Mouse (Mus musculus): ENCODE results near the gene Huwe1.

The Huwe1 gene

DNA sequence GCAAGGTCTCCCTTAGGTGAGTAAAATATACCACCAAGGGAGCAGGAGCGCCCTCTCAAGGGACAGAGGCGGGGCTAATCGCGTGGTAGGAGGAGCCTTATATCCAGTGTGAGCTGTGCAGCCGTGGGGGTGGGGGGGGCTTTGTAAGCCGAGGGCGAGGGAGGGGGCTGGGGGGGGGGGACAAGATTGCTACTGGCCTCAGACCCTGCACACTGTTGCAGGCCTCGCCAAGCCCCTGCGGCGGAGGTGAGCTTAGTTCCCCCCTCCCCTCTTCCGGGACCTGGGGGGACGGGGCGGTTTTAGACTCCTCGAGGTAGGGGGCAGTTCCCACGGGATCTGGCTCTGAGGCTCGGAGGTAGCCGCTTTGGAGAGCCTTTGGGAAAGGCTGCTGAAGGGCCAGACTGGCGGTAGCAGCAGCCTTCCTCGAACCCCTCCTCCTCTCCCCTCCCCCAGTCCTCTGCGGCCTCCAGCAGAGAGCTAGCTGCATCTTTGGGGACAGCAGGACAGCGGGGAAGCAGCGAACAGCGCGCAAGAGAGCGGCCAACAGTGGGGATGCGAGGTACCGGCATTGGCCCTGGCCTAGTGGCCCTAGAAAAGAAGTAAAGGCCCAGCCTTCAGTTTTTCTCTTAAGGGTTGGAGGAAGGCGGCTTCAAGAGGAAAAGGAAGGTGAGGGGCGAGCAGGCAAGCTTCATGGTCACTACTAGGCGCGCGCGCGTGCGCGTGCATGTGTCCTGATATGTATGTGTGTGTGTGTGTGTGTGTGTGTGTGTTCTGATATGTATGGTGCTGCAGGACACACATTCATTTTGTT is at the start of gene Huwe1:
Gene Huwe1, plus strand, starts transcription at position 107 of the 811 bp plus-strand sequence.
- peak; percentile 33 for DNase-seq (ENCODE audit: low spot score)

DNA sequence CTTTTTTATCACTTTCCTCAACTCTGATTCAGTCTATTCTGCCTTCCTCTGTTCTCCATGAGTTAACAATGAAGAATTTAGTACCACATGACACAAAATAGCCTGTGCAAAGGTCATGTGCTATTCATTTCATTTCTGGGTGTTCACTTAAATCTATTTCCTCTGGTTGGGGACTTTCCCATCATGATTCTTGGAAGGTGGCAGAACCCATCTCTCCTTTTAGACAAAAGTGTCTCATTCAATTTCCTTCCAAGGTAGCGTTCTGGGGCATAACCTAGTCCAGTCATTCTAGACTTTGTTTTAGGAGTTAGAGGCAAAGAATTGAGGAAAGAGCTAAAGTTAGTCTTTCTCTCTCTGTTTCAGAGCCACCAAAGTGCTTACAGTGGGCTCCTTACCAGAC is 20.3 kb upstream of the Huwe1 start:
- no peak for DNase-seq (ENCODE audit: low spot score)

DNA sequence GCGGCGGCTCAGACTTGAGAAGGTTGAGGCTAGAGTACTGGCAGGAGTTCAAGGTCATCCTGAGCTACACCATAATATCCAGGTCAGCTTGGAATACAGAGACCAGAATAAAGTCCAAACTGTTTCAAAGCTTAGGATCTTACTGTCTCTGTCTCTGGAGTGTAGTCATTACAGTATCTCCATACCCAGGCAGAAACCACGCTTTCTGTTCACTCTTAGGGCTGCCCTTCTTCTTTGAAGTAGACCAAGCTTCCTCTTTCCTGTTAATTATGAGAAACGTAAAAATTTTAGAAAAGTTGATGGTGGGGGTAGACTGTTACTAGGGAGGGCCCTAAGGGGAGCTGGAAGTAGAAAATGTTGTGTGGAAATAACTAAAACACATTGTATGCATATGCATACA is 17.7 kb upstream of the Huwe1 start:
- DNase-seq (ENCODE audit: low spot score) = no peak

DNA sequence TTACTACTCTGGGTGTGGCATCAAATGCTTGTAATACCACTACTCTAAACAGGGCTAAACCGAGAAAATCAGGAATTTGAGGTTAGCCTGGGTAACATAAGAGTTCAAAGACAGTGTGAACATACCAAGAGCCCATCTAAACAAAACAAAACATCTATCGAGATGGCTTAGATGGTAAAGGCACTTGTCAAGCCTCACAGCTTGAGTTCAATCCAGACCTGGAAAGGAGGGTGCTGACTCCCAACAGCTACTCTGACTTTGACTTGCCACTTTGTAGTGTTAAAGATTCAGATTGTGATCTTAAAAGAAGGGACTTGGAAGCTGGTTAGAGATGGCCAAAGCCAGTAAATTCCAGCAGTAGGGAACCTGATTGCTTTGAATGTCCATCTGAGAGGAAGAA is 7.8 kb upstream of the Huwe1 start:
- DNase-seq (ENCODE audit: low spot score) = no peak

DNA sequence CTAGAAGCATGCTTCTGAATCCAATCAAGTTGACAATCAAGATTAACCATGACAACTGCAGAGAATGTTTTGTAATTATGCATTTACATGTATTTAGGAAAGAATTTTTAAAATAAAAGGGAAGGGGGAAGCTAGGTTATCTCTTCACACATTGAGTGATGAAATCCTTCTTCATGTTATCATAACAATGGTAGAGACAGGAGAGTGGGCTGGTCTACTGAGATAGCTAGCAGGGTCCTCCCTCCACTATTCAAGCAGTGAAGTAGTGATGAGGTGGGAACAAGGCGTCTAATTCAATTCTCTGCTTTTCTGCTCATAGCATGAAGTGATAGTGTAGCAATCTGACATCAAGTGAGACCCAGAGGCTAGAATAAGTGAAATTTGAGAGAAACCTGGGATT is 2.6 kb upstream of the Huwe1 start:
- DNase-seq (ENCODE audit: low spot score) = no peak

DNA sequence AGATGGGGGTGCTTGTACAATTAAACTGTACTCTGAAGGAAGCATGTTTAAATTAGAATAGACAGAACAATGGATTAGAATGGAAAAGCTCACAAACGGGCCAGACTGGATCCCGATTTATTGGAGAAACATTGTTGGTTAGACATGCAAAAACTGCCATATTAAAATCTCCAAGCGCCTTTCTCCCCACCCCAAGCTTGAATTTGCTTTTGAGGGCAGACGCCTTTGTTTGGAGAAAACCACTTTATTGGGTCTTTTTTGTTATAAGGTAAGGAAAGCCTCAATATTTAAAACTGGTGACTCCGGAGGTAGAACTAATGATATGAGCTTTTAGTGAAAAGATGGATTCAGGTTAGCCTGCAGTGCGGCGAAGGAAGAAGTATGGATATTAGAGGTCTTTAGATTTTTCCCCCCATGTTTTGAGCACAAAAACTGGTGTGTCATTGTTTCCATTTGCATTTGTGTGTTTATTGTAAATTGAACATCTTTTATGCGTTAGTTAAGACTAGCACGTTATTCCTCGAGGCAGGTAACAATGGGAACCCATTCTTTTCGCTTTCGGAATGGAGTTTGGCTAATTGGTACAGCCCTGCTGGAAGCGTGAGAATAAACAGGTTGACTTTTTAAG is 1.8 kb downstream of the Huwe1 start:
- no peak for DNase-seq (ENCODE audit: low spot score)

DNA sequence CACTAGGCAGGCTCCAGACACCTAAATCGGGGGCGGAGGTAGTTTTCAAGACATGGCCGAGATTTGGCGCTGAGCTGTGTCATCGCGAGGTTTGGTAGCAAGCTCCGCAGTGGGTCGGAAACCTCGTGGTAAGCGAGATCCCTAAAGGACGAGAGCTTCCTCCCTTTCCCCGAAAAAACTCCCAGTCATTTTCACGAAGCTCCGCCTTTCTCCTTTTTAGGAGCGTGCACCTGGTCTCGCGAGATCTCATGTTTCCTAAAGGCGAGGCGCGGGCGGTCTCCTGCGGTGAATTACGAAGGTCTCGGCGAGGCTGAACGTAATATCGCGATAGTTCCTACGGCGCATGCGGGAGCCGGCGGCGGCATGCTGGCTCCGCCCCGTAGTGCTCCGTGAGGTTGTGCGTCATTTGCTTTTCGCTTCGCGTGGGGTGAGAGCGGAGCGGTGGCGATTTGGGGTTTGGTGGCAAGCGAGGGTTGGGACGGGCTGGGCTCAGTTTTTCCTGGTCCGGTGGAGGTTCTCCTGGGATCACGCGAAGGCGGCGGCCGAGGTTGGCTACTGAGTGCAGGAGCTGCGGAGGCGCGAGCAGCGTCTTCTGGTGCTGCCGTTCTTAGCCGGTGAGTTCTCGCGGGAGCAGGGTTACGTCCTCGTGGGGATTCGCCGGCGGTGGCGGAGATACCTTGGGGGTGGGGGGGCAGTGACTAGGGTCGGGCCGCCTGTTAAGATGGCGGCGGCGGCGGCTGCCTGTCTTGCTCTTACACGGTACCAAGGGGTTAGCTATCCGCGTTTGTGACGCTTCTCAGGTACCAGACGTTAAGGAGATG is 2.6 kb downstream of the Huwe1 start:
- DNase-seq (ENCODE audit: low spot score) = peak; percentile 74

DNA sequence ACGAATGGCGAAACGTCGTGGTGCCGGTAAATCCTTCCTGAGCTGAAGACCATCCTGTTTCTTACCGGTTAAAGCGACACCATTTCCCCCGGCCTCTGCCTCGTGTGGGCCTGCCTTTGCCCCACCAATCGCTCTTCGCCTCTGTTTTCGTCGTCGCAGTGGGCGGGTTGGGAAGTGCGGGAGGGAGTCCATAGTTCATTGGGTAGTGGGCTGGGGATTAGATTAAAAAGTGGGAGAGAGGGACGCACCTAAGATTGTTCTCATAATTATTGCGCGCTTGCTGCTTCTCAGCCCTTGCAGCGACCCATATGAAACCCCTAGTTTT is 3.1 kb downstream of the Huwe1 start:
- no peak for DNase-seq (ENCODE audit: low spot score)

DNA sequence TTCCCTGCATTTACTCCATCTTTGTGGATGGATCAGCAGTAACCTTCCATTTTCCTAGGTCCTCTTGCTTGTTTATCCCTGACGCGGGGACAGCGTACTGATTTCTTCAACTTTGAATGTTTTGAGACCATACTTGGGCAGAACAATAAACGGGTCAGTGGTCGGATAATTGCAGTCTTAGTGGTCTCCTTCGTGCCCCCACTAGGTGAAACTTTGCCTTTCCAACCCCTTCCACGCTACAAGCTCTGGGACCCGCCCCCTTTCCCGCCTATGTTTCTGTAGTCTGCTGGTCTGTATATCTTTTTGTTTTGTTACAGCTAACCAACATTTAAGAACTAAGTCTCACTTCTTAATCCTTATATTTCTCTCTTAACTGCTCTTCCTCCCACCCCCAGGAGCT is 3.8 kb downstream of the Huwe1 start:
- no peak for DNase-seq (ENCODE audit: low spot score)

DNA sequence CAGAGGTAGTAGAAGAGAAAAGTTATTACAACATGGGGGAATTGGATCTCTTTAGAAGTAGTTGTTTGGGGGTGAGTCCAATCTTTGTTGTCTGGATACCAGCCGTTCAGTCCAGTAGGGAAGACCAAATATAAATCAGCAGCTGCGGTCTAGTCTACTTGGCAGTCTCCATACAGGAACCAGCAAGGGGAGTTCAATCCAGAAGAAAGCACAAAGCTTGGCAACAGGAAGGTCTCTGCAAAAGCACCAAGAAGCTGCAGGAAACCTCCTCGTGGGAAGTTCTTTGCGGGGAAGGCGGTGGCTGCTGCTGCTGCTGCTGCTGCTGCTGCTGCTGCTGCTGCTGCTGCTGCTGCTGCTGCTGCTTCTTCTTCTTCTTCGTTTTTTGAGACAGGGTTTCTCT is 10.9 kb downstream of the Huwe1 start:
- no peak for DNase-seq (ENCODE audit: low spot score)

DNA sequence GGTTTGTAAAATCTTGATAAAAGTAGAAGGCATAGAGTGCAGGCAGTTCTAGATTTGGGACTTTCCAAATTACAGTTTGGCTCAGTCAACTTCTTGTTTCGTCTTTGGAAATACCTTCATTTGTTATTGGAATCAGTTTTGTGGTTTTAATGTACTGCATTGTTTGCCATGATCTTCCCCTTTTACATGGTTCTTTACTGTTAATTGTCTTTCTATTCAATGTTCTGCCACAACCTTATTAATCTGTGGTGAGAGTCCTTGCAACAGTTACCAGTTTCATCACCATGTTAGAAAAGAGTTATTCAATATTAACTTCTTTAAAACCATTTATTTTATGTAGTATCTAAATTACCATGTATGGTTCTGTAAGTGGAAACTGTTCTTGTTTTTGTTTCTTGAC is 13.0 kb downstream of the Huwe1 start:
- DNase-seq (ENCODE audit: low spot score) = no peak

DNA sequence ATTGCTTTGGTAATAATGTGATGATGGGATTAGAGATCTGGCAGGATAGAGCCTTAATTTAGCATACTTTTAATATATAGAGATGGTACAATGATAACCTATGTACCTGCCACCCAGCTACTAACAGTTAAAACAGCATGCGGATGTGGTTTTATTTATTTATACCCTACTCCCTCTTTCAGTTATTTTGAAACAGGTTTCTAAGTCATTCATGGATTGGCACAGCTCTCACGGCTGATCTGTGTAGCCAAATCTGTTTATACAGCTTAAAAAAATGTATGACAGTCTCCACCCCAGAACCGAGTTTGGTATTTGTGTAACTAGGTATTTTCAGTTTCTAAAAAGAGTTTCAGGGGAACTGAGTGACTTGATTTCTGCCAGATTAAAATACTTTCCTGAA is 17.1 kb downstream of the Huwe1 start:
- no peak for DNase-seq (ENCODE audit: low spot score)

DNA sequence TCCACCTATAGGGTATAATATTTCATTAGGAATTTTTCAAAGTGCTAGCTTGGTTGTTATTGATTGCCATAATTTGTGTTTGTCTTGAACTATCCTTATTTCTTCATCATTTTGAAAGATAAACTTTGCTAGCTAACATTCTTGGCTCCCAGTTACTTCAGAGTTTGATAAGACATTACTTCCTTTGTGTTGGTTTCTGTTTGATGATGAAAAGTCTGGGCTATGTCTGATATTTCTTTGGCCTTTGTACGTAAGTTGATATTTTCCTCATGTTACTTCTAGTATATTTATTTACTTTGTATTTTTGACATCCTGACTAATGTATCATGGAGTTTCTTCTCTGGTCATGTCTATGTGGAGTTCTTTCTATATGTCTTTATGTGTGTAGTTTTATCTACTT is 28.4 kb downstream of the Huwe1 start:
- no peak for DNase-seq (ENCODE audit: low spot score)

DNA sequence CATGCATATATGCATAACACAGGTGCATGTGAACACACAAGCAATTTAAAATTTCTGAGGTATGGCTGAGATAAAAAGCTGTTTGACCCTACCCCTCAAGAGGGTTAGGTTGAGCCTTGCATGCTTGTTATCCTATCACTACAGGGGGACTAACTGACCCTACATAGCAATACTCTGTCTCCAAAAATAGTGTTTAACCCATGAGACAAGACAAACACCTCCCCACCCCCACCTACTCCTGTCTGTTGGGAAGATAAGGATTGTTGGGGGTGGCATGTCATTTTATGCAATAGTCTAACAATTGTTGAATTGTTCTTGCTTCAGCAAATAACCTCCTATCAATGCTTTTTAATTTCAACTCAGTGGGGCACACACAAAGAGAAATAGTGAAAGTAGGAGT is 30.7 kb downstream of the Huwe1 start:
- no peak for DNase-seq (ENCODE audit: low spot score)

DNA sequence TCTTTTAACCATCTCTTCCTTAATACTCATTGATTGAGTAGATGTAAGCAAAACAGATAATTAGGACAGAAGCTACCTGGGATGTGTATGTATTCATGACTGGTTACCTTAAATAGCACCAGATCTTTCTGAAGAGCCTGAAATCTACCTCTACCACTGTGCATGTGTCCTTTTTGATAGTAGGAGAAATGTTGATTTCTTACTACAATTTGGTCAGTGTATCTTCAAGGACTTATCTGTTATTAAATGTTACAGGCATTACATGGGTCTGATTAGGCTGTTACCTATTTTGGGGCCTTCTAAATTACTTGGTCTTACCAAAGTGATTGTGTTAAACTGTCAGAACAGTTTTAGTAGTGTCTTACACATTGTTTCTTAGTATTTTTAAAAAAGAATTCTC is 32.4 kb downstream of the Huwe1 start:
- DNase-seq (ENCODE audit: low spot score) = no peak

DNA sequence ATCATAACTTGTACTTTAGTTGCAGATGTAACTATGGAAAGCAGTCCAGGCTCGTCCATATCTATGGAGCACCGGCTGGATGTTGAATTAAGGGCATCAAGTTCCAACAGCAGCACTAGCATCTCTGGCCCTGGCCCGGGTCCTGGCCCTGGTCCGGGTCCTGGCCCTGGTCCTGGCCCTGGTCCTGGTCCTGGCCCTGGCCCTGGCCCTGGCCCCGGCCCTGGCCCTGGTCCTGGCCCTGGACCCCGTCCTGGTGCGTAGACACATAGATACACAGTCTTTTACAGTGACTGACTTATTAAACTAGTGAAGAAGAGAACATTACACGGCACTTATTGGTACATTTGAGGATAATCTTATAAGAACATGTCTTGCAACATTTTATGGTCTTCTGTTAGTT is 58.8 kb downstream of the Huwe1 start:
- no peak for DNase-seq (ENCODE audit: low spot score)

DNA sequence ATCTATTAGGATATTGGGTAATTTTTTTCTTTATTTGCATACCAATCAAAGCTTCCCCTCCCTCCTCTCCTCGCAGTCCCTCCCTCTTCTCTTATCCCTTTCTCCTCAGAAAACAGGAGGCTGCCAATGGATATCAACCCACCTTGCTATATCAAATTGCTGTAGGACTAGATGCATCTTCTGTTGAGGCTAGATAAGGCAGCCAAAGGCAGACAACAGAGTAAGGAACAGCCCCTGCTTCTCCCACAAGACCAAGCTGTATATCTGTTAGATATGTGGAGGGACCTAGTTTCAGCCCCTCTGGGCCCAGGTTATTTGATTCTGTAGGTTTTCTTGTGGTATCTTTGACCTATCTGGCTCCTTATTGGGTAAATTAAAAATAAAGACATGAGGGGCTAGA is 110.1 kb downstream of the Huwe1 start:
- DNase-seq (ENCODE audit: low spot score) = no peak

DNA sequence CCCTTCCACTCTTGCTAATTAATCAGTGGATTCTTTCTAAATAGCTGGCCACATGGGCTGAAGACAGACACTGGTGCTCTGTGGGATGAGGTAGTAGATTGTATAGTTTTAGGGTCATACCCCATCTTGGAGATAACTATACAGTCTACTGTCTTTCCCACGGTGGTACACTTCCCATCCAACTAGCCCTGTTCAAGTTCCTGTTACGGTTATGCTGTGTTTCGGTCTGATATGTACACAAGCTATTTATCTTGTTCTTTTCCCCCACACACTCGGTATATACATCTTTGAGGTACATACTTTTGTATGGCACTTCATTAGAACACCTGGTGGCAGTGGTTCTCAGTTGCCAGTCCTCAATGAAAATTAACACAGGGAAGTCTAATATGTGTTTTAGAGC is 111.7 kb downstream of the Huwe1 start:
- no peak for DNase-seq (ENCODE audit: low spot score)

DNA sequence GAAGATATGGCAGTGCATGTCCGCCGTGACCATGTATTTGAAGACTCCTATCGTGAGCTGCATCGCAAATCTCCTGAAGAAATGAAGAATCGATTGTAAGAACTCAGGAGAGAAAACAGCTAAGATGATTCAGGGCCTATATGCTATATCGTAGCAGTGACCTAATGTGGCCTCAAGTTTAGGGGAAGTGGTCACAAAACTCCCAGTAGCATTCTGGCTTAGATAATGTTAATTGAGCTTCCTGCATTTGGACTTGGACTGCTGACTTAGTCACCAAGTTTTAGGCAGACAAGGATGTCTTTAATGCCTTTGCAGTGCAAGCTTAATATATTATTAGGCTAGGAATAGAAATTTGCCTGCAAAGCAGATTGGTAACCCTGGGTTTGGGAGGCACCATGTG is 128.8 kb downstream of the Huwe1 start:
- no peak for DNase-seq (ENCODE audit: low spot score)

DNA sequence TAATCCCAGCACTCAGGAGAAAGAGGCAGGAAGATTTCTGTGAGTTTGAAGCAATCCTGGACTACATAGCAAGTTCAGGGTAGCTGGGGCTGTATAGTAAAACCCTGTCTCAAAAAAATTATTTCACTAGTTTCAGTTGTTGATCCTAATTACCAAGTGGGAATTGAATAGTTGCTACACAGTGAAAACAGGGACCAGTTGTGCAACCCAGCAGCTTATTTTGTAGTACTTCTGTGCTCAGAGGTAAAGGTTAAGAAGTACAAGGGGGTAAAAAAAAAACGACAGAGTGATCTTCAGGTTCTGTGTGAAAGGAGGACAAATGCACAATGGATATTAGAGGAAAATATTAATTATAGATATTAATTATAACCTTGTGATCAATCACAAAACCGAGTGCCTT is 138.2 kb downstream of the Huwe1 start:
- no peak for DNase-seq (ENCODE audit: low spot score)

DNA sequence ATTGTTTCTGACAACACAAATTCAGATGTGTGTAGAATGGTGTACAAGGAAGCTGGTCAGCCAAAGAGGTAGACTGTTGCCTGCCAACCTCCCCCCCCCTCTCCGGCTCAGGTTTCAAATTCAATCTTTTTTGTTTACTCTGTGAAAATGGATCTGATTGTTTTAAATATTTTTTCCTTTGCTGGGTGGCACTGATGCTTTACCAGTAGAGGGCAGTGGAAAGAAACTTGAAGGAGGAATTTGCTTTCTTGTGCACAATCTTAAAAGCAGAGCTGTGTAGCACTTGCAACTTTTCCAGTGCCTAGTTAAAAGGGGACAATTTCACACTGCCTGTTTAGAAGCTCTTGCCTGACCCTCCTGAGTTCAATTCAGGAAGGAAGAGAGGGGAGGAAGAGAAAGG is 146.4 kb downstream of the Huwe1 start:
- DNase-seq (ENCODE audit: low spot score) = no peak

DNA sequence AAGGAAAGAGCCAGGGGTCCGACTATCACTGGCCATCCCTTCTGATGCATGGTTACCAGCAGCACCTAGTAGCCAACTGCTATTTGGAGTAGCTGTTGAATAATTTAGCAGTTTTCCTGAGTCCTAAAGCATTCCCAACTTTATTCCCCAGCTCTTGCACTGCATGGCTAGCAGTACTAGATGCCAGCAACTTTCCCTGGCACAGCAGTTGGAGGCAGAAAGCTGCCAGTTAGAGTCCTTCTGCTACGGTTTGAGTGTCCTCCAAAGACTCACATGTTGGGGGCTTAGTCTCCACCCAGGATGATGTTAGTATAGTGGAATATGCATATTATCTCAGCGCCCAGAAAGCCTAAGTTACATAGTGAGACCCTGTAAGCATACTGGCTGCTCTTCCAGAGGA is 147.2 kb downstream of the Huwe1 start:
- DNase-seq (ENCODE audit: low spot score) = no peak

DNA sequence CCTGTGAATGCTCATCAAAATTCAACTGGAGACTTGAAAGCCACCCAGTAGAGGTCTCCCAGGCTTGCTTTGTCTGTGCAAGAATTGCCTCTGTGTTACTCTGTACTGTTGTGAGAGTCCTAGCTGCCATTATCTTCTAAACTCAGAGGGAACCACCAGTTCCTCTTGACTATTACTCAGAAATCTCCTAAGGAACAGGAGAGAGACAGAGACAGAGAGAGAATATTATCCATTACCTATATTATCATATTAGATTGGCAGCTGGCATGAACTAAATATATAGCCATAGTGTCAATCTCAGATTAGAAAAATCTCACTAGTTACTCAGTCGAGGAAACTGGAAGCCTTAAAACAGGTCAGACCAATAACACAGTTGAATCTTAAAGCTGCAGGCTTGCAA is 149.6 kb downstream of the Huwe1 start:
- no peak for DNase-seq (ENCODE audit: low spot score)
